Mouse (Mus musculus) megakaryocyte, embryonic 14.5 days (primary cell): ENCODE results near the gene Tlcd2. TPM values are rescaled to one million over a fixed set of nuclear protein-coding genes. Genes with fewer than 3 reads are reported as not detected.
A peak's percentile ranks its signal among the peaks of the same experiment; 100 is the strongest.

Experiments
- H3K27me3 ChIP-seq: replicated peaks from 2 replicates; pipeline ENCODE3; 2012; ENCODE audit warnings: inconsistent platforms
- H3K36me3 ChIP-seq: replicated peaks from 2 replicates; pipeline ENCODE3; 2012; ENCODE audit warnings: low read length, inconsistent platforms, mixed read lengths
- H3K4me1 ChIP-seq: 2 replicates; pipeline ENCODE4 v1.6.1; 2012; ENCODE audit warnings: inconsistent platforms
- H3K4me3 ChIP-seq: replicated peaks from 2 replicates; pipeline ENCODE3; 2012; ENCODE audit warnings: moderate library complexity, mild to moderate bottlenecking, inconsistent platforms
- H3K9me3 ChIP-seq: 2 replicates; pipeline ENCODE4 v1.6.1; 2012; ENCODE audit warnings: inconsistent platforms
- FLI1 ChIP-seq: IDR thresholded peaks from 2 replicates; pipeline ENCODE4 v1.6.1; 2012; ENCODE audit warnings: low read length, inconsistent platforms, mixed read lengths
- GATA1 ChIP-seq: IDR thresholded peaks from 3 replicates; pipeline ENCODE4 v1.6.1; 2012; ENCODE audit warnings: mixed read lengths, low read length, inconsistent platforms, borderline replicate concordance
- polyA plus RNA-seq: library from polyadenylated mRNA; stranded (reverse); fragments of >175 nt; gene quantifications from 2 replicates; pipeline ENCODE4 v1.2.3, GENCODE M21; 2012; ENCODE audit warnings: low replicate concordance; ENCODE audit not compliant: insufficient read depth

The Tlcd2 gene
- polyA plus RNA-seq = 1.7 TPM in 1 of 2 replicates, not detected in the other

DNA sequence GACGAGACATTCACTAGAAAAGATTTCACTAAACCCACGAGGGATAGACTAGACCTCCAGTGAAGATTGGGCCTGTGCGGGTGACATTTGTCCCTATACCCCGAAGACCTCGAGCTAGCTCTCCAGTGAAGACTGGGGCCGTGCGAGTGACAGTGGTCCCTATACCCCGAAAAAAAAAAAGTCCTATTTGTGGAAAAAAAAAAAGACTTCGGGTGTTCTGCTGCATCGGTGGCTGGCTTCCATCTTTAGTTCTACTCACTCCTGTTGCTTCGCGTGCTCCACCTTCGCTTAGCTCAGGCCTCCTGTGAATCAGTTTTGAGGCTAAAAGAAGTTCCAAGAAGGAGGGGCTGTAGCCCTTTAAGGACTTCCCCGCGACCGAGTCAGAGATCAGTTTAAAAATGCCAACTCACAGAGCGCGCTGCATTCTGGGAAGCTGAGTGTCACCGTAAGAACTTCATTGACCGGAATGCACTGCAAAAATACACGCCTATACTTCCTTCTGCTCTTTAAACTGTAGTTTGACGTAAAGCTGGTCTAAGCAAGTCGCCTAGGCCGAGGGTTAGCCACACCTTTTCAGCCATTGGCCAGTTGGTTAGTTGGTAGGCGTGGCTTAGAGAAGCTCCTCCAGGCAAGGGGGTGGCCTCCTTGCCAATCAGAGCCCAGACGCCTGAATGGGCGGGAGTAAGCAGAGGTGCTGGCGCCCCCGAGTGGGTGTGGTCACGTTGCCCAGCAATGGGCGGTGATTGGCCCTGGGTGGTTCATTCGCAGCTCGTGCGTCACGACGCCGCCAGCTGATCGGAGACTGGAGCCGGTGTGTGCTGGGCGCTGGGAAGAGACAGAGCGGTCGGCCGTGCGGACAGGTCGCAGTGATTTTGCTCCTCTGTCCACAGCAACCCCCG lies at the start of gene Tlcd2:
Tlcd2 (plus strand) TSS at position 872 of the 899 bp plus-strand sequence.
- Histone ChIP-seq H3K4me3 (peak within 1 kb of the TSS; percentile 99), H3K4me1 (peaks cover 79% of the 10 kb centered on the region), H3K36me3 (peaks cover 32% of the 10 kb centered on the region), H3K27me3 (no peaks in the 10 kb centered on the region), H3K9me3 (peaks cover 7% of the 10 kb centered on the region; the same call in 1 of the 2 replicates)
- TF ChIP-seq FLI1 = no peak
- TF ChIP-seq GATA1 = no peak

DNA sequence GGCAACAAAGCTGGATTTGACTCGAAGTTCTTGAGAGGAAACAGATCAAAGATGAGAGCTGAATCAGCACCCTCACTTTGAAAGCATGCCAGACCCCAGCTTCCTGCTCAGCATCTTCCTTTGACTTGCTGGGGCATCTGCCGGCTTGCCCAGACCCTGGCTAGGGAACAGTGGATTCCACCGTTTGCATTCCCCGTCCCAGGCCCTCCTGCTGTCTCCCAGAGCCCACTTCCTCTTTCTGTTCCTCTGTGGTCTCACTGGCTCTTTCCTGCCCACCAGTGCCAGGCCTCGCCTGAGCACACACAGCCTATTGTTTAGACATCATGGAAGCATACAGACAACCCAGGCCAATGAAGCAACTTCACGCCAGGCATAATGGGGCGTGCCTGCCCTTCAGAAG lies 46.4 kb upstream of the Tlcd2 start:
- Histone ChIP-seq H3K9me3 (no peaks in the 10 kb centered on the region), H3K36me3 (no peaks in the 10 kb centered on the region), H3K4me3 (peak overlapping the region; percentile 42), H3K4me1 (peaks cover 63% of the 10 kb centered on the region), H3K27me3 (peaks cover 7% of the 10 kb centered on the region)
- TF ChIP-seq GATA1 = no peak

DNA sequence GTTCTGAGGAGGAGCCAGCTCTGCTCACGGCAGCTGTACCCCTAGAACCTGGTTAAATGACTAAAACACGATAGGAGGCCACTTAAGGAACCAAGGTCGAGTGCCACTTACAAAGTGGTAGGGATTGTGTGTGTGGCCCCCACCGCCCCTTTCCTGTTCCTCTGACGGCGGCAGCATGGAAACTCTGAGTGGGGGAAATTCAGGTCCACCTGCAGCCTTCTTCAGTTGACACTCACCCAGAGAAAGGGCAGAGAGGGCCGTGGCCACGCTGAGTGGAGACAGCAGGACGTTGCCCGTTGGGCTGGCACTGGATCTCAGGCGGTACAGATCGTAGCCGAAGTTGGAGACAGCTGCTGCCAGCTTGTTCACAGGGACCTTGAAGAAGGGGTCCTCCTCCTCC lies 45.5 kb upstream of the Tlcd2 start:
- H3K4me1 ChIP-seq = peaks cover 55% of the 10 kb centered on the region
- TF ChIP-seq FLI1 = no peak
- no peak for TF ChIP-seq GATA1

DNA sequence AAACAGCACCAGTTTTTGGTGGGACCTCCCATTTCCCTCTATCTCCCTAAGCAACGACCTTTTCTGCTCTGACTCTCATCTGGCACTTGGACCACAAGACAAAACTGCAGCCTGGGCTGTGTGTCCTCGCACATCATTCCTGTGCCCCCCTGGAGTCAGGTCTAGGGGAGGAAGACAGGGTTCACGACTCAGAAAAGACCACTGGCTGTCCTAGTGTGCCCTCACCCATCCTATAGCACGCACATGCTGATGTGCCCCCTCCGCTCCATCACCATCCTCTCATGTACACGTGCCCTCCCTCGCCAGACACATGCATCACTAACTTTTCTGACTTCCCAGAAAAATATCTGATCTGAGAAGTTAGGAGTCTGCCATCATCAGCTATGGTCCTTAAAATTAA lies 41.5 kb upstream of the Tlcd2 start:
- peaks cover 50% of the 10 kb centered on the region for H3K27me3 ChIP-seq
- no peaks in the 10 kb centered on the region for H3K9me3 ChIP-seq
- peaks cover 37% of the 10 kb centered on the region for H3K4me1 ChIP-seq
- TF ChIP-seq FLI1 (no peak), GATA1 (no peak)
- H3K36me3 ChIP-seq = no peaks in the 10 kb centered on the region
- H3K4me3 ChIP-seq = no peak overlapping the region

More for the DNA sequence above, 45.5 kb upstream of the Tlcd2 start:
- Histone ChIP-seq H3K36me3 (no peaks in the 10 kb centered on the region), H3K27me3 (peaks cover 15% of the 10 kb centered on the region), H3K9me3 (no peaks in the 10 kb centered on the region), H3K4me3 (peak overlapping the region; percentile 20)

DNA sequence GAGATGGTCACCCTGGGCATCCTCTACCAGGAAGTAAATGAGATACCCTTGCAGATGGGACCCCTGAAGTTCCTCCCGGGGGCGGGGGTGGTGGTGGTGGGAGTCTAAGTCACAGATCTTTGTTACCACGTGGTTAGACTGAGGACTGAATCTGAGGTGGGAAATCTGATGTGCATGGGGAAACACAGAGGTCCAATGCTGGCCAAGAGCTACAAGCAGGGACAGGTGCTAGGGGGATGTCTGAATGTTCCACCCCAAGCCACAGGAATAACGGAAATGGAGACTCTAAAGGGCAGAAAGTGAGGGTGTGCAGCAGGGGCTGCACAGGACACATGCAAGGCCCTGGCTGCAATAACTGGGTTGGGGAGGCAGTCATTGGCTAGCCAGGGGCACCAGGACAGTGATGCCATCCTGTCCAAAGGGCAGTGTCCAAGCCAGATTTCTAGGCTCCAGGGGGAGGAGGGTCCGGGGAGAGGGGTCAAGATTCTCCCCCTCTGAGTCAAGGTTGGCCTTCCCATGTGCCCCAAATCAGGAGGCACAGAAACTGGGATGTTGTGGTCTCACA lies 40.6 kb upstream of the Tlcd2 start:
- H3K4me3 ChIP-seq = no peak overlapping the region
- H3K36me3 ChIP-seq = no peaks in the 10 kb centered on the region
- TF ChIP-seq GATA1 (no peak), FLI1 (no peak)
- H3K4me1 ChIP-seq = peaks cover 28% of the 10 kb centered on the region
- H3K27me3 ChIP-seq = peaks cover 57% of the 10 kb centered on the region
- H3K9me3 ChIP-seq = no peaks in the 10 kb centered on the region

DNA sequence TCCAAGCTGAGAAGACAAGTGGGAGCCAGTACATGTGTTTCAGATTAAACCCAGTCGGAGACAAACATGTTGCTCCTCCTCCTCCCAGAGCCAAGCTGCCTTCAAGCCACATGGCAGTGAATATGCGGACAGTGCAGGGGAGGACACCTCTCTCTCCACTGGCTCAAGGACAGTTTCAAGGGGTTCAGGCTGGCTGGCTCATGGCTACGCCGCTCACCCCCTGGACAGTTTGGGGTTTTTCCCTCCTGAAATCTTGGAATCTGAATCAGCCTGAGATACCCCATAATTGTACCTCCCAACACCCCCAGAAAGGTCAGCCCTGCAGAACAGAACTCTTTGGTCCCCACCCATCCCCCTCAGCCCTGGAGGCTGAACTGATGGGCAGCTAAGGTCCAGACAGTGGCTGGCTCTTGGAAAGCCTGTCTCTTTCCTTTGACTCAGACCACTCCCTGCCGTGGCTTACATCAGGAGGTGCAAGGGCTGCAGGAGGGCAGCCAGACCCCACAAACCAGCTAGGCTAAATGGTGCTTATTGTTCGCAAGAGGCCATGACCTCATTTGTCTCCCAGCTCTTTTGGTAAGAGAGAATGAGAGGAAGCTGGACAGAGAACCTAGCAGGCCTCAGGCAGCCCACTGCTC lies 40.0 kb upstream of the Tlcd2 start:
- TF ChIP-seq FLI1 (no peak), GATA1 (no peak)
- Histone ChIP-seq H3K4me1 (peaks cover 22% of the 10 kb centered on the region), H3K27me3 (peaks cover 59% of the 10 kb centered on the region), H3K4me3 (no peak overlapping the region), H3K36me3 (no peaks in the 10 kb centered on the region), H3K9me3 (no peaks in the 10 kb centered on the region)

DNA sequence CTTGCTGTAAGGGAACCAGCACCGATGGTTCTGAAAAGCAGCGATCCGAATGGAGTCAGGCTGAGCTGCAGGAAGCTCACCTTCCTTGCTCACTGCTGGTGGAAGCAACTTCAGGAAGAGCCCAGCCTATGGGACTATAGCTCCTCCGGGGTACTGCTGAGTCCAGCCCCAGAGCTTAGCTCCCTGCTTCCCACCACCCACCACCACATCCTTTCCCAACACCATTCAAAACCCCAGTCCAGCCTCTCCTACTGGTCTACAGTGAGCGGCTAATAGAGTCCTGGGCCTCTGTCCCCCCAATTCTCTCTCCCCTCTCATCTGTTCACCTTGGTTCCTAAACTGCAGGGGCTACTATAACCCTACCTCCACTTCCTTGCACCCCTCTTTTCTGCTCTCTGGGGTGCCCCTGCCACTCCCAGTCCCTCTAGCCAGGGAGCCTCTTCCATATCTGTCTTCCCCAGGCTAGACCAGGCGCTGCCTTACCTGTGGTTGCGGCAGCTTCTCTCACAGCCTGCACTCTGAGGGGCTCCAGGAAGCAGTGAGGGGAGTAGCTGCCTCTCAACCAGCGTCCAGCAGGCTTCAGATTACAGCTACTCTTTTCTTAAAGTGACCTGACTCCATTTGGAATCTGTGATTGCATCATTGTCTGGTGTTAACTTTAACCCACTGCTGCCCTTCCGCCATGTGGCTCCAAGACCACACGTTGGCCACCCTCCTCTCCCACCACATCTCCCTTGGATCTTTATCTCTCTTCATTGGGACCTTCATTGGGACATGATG lies 39.3 kb upstream of the Tlcd2 start, which contains the start of gene Serpinf1:
Serpinf1 (minus strand) TSS at position 689 of the 780 bp plus-strand sequence.
- Histone ChIP-seq H3K4me1 (peaks cover 18% of the 10 kb centered on the region; the same call in 1 of the 2 replicates), H3K9me3 (no peaks in the 10 kb centered on the region), H3K4me3 (no peak within 1 kb of the TSS), H3K36me3 (no peaks in the 10 kb centered on the region), H3K27me3 (peaks cover 59% of the 10 kb centered on the region)
- TF ChIP-seq FLI1 (no peak), GATA1 (no peak)

DNA sequence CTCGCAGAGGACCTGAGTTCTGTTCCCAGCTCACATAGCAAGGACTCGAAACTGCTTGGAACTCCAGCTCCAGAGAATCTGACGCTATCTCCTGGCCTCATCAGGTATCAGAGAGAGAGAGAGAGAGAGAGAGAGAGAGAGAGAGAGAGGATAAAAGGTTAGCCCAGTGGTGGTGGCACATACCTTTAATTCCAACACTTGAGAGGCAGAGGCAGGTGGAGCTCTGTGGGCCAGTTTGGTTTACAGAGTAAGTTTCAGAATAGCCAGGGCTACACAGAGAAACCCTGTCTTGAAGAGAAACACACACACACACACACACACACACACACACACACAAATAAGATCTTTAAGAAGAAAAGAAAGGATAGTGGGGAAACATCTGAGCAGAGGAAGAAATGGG lies 38.4 kb upstream of the Tlcd2 start:
- TF ChIP-seq GATA1 = no peak
- TF ChIP-seq FLI1 = no peak
- Histone ChIP-seq H3K9me3 (no peaks in the 10 kb centered on the region), H3K27me3 (peaks cover 58% of the 10 kb centered on the region), H3K4me3 (no peak overlapping the region), H3K4me1 (peaks cover 10% of the 10 kb centered on the region; the same call in 1 of the 2 replicates), H3K36me3 (no peaks in the 10 kb centered on the region)

DNA sequence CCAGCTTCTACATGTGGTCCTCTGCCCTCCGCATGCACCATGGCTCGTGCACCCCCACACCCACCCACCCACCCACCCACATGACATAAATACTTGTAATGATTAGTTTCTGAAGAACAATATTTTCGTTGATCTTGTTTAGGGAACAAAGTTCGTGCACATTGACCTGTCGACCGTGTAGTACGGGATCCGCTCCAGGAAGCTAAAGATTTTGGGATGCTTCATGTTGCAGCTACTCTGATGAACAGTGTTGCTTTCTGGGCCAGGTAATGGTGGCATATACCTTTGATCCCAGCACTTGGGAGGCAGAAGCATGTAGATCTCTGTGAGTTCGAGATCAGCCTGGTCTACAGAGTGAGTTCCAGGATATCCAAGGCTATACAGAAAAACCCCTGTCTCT lies 37.5 kb upstream of the Tlcd2 start:
- Histone ChIP-seq H3K36me3 (no peaks in the 10 kb centered on the region), H3K9me3 (no peaks in the 10 kb centered on the region), H3K27me3 (peaks cover 64% of the 10 kb centered on the region), H3K4me1 (peaks cover 19% of the 10 kb centered on the region), H3K4me3 (no peak overlapping the region)
- TF ChIP-seq FLI1 = no peak
- TF ChIP-seq GATA1 = no peak

DNA sequence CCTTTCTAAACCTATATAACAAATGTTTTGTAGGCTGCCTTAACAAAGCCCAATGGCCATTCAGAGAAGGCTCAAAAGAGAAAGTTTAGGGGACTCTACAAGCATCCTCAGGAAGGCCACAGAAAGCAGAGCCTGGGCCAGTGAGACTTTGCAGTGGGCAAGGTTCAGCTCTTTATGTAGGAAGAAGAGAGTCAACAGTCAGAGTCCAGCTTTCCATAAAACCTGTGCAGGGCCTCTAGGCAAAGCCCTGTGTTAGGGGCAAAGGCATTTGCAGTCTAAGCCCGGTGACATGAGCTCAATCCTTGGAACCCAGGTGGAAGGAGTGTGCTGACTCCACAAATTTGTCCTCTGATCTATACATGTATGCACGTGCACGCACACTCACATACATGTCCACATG lies 37.1 kb upstream of the Tlcd2 start:
- Histone ChIP-seq H3K9me3 (no peaks in the 10 kb centered on the region), H3K4me3 (no peak overlapping the region), H3K27me3 (peaks cover 64% of the 10 kb centered on the region), H3K36me3 (no peaks in the 10 kb centered on the region), H3K4me1 (peaks cover 21% of the 10 kb centered on the region)
- TF ChIP-seq FLI1 (no peak), GATA1 (no peak)
